8 mouse cellular contexts compared by ENCODE assay signal in genomic region chr9:14698582-14699287, GRCm38 (mm10). TPM values are rescaled to one million over a fixed set of nuclear protein-coding genes. Genes with fewer than 3 reads are reported as not detected.
DNase-seq lines count a peak whose midpoint lies in the region; ATAC-seq and TF ChIP-seq lines count a peak whose summit lies in the region.

No protein-coding gene starts in this region.

- H3K27me3 ChIP-seq in embryonic facial prominence, embryonic 14.5 days (replicated peaks; ENCODE audit: control insufficient read depth, insufficient read depth, low read length): no peaks in the 10 kb centered on the region
- H3K27me3 ChIP-seq in heart, adult 2 months (ENCODE audit: control insufficient read depth, insufficient read depth, low read length): no peaks in the 10 kb centered on the region
- H3K27me3 ChIP-seq in limb, embryonic 12.5 days: no peaks in the 10 kb centered on the region
- no peaks in the 10 kb centered on the region for H3K27me3 ChIP-seq in midbrain, embryonic 16.5 days (ENCODE audit: control insufficient read depth, insufficient read depth, low read depth, low read length)

- H3K9me3 ChIP-seq in embryonic facial prominence, embryonic 14.5 days (ENCODE audit: control insufficient read depth, low read length): no peaks in the 10 kb centered on the region
- no peaks in the 10 kb centered on the region for H3K9me3 ChIP-seq in limb, embryonic 12.5 days
- H3K9me3 ChIP-seq in midbrain, embryonic 16.5 days (replicated peaks; ENCODE audit: control insufficient read depth, low read length, poor library complexity, severe bottlenecking): no peaks in the 10 kb centered on the region

- no peak overlapping the region for H3K9ac ChIP-seq in embryonic facial prominence, embryonic 14.5 days (ENCODE audit: low read depth, low read length)
- H3K9ac ChIP-seq in heart, adult 2 months (ENCODE audit: low read depth, low read length): no peak overlapping the region
- H3K9ac ChIP-seq in limb, embryonic 12.5 days (replicated peaks): no peak overlapping the region
- H3K9ac ChIP-seq in midbrain, embryonic 16.5 days (ENCODE audit: low read depth, low read length): no peak overlapping the region

- H3K79me2 ChIP-seq in heart, adult 2 months (replicated peaks; ENCODE audit: control insufficient read depth, insufficient read depth, low read length): no peaks in the 10 kb centered on the region

- H3K27ac ChIP-seq in embryonic facial prominence, embryonic 14.5 days (replicated peaks; ENCODE audit: low read depth, low read length): no peak overlapping the region
- no peak overlapping the region for H3K27ac ChIP-seq in heart, adult 2 months
- no peak overlapping the region for H3K27ac ChIP-seq in limb, embryonic 12.5 days
- H3K27ac ChIP-seq in midbrain, embryonic 16.5 days (ENCODE audit: low read length): no peak overlapping the region

- TF ChIP-seq EP300 in heart, adult 2 months (IDR thresholded peaks at IDR 0.05; ENCODE audit: insufficient read depth, low read depth, low read length): peak; percentile 85

- TF ChIP-seq CTCF in heart, adult 2 months (IDR thresholded peaks at IDR 0.05): peak; percentile 100; the same call in 1 of the 2 replicates

- peak; percentile 77 for DNase-seq in 416B (ENCODE audit: low read depth)
- DNase-seq in adrenal gland, postnatal 4 days (ENCODE audit: low spot score in 2 of 2): peak; percentile 73 to 78
- DNase-seq in embryonic facial prominence, embryonic 14.5 days (ENCODE audit: low spot score): peak; percentile 93
- peak; percentile 84 to 90 for DNase-seq in heart, adult 2 months
- DNase-seq in kidney, adult 8-10 months: peak; percentile 71 to 90
- DNase-seq in spleen, postnatal 10 days (ENCODE audit: low spot score in 2 of 2): peak; percentile 58 to 81

- peak; percentile 98 for ATAC-seq in embryonic facial prominence, embryonic 14.5 days (ENCODE audit: low read depth)
- peak; percentile 90 for ATAC-seq in limb, embryonic 12.5 days (ENCODE audit: insufficient number of reproducible peaks, insufficient read depth, low FRiP score, low TSS enrichment, low read depth)
- ATAC-seq in midbrain, embryonic 16.5 days: peak; percentile 97

- H3K4me3 ChIP-seq in embryonic facial prominence, embryonic 14.5 days (ENCODE audit: low read depth, low read length): no peak overlapping the region
- H3K4me3 ChIP-seq in heart, adult 2 months: no peak overlapping the region
- H3K4me3 ChIP-seq in limb, embryonic 12.5 days (replicated peaks): no peak overlapping the region
- no peak overlapping the region for H3K4me3 ChIP-seq in midbrain, embryonic 16.5 days (ENCODE audit: low read depth, low read length)

- TF ChIP-seq POLR2A in heart, adult 2 months (IDR thresholded peaks at IDR 0.05; ENCODE audit: insufficient read depth, low read depth, low read length): no peak

- 60% methylated on average over 12 of the region's 12 CpGs for WGBS in embryonic facial prominence, embryonic 14.5 days
- 54% methylated on average over 12 of the region's 12 CpGs for WGBS in heart, adult 2 months
- 47% methylated on average over 12 of the region's 12 CpGs for WGBS in limb, embryonic 12.5 days
- WGBS in midbrain, embryonic 16.5 days: 53% methylated on average over 12 of the region's 12 CpGs

- H3K36me3 ChIP-seq in embryonic facial prominence, embryonic 14.5 days (ENCODE audit: control insufficient read depth, insufficient read depth, low read length): no peaks in the 10 kb centered on the region
- no peaks in the 10 kb centered on the region for H3K36me3 ChIP-seq in heart, adult 2 months (ENCODE audit: control insufficient read depth, insufficient read depth, low read length)
- no peaks in the 10 kb centered on the region for H3K36me3 ChIP-seq in limb, embryonic 12.5 days
- H3K36me3 ChIP-seq in midbrain, embryonic 16.5 days (ENCODE audit: control insufficient read depth, insufficient read depth, low read length): no peaks in the 10 kb centered on the region

- H3K4me2 ChIP-seq in embryonic facial prominence, embryonic 14.5 days (ENCODE audit: low read depth, low read length): no peak overlapping the region
- no peak overlapping the region for H3K4me2 ChIP-seq in limb, embryonic 12.5 days
- no peak overlapping the region for H3K4me2 ChIP-seq in midbrain, embryonic 16.5 days (ENCODE audit: low read length)

- intact Hi-C loops in heart, adult 2 months (cut with DNase I): loop anchor here (1.0 to 5.0 kb wide), 5 partner anchors 56 to 351 kb away; no protein-coding TSS in a partner anchor

- H3K4me1 ChIP-seq in embryonic facial prominence, embryonic 14.5 days (ENCODE audit: control insufficient read depth, insufficient read depth, low read length): no peaks in the 10 kb centered on the region
- H3K4me1 ChIP-seq in heart, adult 2 months (ENCODE audit: control insufficient read depth, insufficient read depth, low read length): no peaks in the 10 kb centered on the region; the same call in 1 of the 2 replicates
- no peaks in the 10 kb centered on the region for H3K4me1 ChIP-seq in limb, embryonic 12.5 days (replicated peaks)
- H3K4me1 ChIP-seq in midbrain, embryonic 16.5 days (ENCODE audit: control insufficient read depth, insufficient read depth, low read length): no peaks in the 10 kb centered on the region

RNA-seq across cellular contexts. Expression of gene Piwil4, which starts 41.8 kb away (rescaled TPM):
- total RNA-seq in adrenal gland, postnatal 4 days (2021): under 1 TPM; 0.28 to 0.40 TPM
- 0.21 and 0.47 TPM in 2 replicates for polyA plus RNA-seq in embryonic facial prominence, embryonic 14.5 days (2014; fragmentation: Nextera tagmentation; extraction: Ambion mirVana)
- total RNA-seq in heart, adult 2 months (2021): not detected
- not detected in 2 replicates for polyA plus RNA-seq in heart, adult 2 months (2012; rRNA removed)
- 0.18 TPM in 1 of 2 replicates, not detected in the other for polyA plus RNA-seq in limb, embryonic 12.5 days (2016; fragmentation: Nextera tagmentation; extraction: Ambion mirVana)
- 0.30 and 0.34 TPM in 2 replicates for polyA plus RNA-seq in midbrain, embryonic 16.5 days (2015; fragmentation: Nextera tagmentation; extraction: Ambion mirVana)

RNA-seq across cellular contexts. Expression of gene Fut4, which starts 53.5 kb away (rescaled TPM):
- total RNA-seq in adrenal gland, postnatal 4 days (2021): 1 to 10 TPM; 2.4 to 2.6 TPM
- 1.9 and 2.1 TPM in 2 replicates for polyA plus RNA-seq in embryonic facial prominence, embryonic 14.5 days (2014; fragmentation: Nextera tagmentation; extraction: Ambion mirVana)
- under 1 TPM; 0.39 to 0.43 TPM for total RNA-seq in heart, adult 2 months (2021)
- polyA plus RNA-seq in heart, adult 2 months (2012; rRNA removed): 0.49 and 0.59 TPM in 2 replicates
- 5.4 and 6.4 TPM in 2 replicates for polyA plus RNA-seq in limb, embryonic 12.5 days (2016; fragmentation: Nextera tagmentation; extraction: Ambion mirVana)
- polyA plus RNA-seq in midbrain, embryonic 16.5 days (2015; fragmentation: Nextera tagmentation; extraction: Ambion mirVana): 1.7 and 2.0 TPM in 2 replicates

RNA-seq across cellular contexts. Expression of gene Amotl1, which starts 53.9 kb away (rescaled TPM):
- 10 to 100 TPM; 61.9 to 68.5 TPM for total RNA-seq in adrenal gland, postnatal 4 days (2021)
- 48.4 and 49.1 TPM in 2 replicates for polyA plus RNA-seq in embryonic facial prominence, embryonic 14.5 days (2014; fragmentation: Nextera tagmentation; extraction: Ambion mirVana)
- total RNA-seq in heart, adult 2 months (2021): 10 to 100 TPM; 58.3 to 59.5 TPM
- 27.4 and 41.1 TPM in 2 replicates for polyA plus RNA-seq in heart, adult 2 months (2012; rRNA removed)
- polyA plus RNA-seq in limb, embryonic 12.5 days (2016; fragmentation: Nextera tagmentation; extraction: Ambion mirVana): 33.3 and 34.8 TPM in 2 replicates
- 8.3 and 9.1 TPM in 2 replicates for polyA plus RNA-seq in midbrain, embryonic 16.5 days (2015; fragmentation: Nextera tagmentation; extraction: Ambion mirVana)
